Mouse (Mus musculus): Measurements from ENCODE around the gene Mta1. TPM values are rescaled to one million over a fixed set of nuclear protein-coding genes. Genes with fewer than 3 reads are reported as not detected.

Gene Mta1
- polyA plus RNA-seq, 1 experiment from 2014 or later: 3.8 TPM

DNA sequence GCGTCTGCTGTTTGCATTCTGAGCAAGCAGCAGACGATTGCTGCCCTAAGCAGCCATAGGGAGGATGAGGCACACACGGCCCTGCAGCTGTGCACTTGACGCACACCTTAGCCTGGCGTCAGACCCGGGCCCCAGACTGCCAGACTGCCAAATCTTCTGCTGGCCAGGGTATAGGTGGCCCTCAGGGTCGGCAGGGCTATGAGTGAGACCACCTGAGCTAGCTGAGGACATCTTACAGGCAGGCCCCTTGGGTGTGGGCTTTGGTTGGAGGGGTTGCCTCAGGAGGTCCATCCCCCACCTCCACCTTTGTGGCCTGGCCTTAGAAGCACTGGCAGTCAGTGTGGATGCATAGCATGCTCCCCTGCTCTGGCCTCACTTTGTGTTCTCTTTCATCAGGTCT, 37.3 kb downstream of the Mta1 start:
- Histone ChIP-seq H3K27ac (replicated peaks) (no peak overlapping the region), H3K4me2 (no peak overlapping the region), H3K36me3 (replicated peaks) (peaks cover 77% of the 10 kb centered on the region), H3K4me3 (replicated peaks) (no peak overlapping the region), H3K9me3 (replicated peaks) (no peaks in the 10 kb centered on the region), H3K27me3 (peaks cover 17% of the 10 kb centered on the region), H3K9ac (no peak overlapping the region), H3K4me1 (replicated peaks) (peaks cover 26% of the 10 kb centered on the region)
- WGBS (ENCODE audit: insufficient replicate concordance): 73% methylated on average over 7 of the region's 7 CpGs
- ATAC-seq (ENCODE audit: insufficient read depth): no peak

GRCm38 (mm10) chr12:113136492-113137020, 38.5 kb downstream of the Mta1 start:
- Histone ChIP-seq H3K27me3 (peaks cover 28% of the 10 kb centered on the region), H3K4me3 (replicated peaks) (no peak overlapping the region), H3K4me1 (replicated peaks) (peaks cover 37% of the 10 kb centered on the region), H3K9me3 (replicated peaks) (no peaks in the 10 kb centered on the region), H3K27ac (replicated peaks) (no peak overlapping the region), H3K36me3 (replicated peaks) (peaks cover 66% of the 10 kb centered on the region), H3K4me2 (no peak overlapping the region), H3K9ac (no peak overlapping the region)
- WGBS (ENCODE audit: insufficient replicate concordance): 86% methylated on average over 17 of the region's 17 CpGs
- ATAC-seq (ENCODE audit: insufficient read depth): no peak

- Histone ChIP-seq H3K9me3 (replicated peaks) (no peaks in the 10 kb centered on the region), H3K4me3 (replicated peaks) (no peak overlapping the region), H3K4me1 (replicated peaks) (peaks cover 45% of the 10 kb centered on the region), H3K27ac (replicated peaks) (no peak overlapping the region), H3K9ac (no peak overlapping the region), H3K4me2 (no peak overlapping the region), H3K27me3 (peaks cover 38% of the 10 kb centered on the region), H3K36me3 (replicated peaks) (peaks cover 56% of the 10 kb centered on the region)
- no peak for ATAC-seq (ENCODE audit: insufficient read depth)
- WGBS (ENCODE audit: insufficient replicate concordance): 73% methylated on average over 18 of the region's 18 CpGs
These were observed 39.5 kb downstream of the Mta1 start for GRCm38 (mm10) chr12:113137260-113138213.

DNA sequence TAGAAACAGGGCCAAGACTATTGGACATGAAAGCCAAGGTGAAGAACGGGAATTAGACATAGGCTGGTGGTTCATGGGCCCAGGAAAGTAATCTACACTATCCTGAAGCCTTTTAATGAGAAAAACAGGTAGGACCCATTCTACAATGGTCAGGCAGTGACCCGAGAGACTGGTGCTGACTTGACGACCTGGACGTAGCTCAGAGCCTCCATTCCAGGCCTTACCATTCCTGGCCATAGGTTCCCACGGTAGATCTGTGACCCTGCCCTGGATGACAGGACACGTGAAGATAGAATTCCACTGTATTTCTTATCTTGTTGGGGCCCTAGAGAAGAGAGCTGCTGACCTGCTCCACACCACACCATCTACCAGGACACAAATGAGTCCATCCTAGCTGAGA, 40.2 kb downstream of the Mta1 start:
- peaks cover 46% of the 10 kb centered on the region for H3K27me3 ChIP-seq
- H3K4me1 ChIP-seq (replicated peaks): peaks cover 50% of the 10 kb centered on the region
- ATAC-seq (ENCODE audit: insufficient read depth): no peak
- WGBS (ENCODE audit: insufficient replicate concordance): 67% methylated on average over 6 of the region's 6 CpGs
- no peak overlapping the region for H3K27ac ChIP-seq (replicated peaks)
- no peak overlapping the region for H3K4me3 ChIP-seq (replicated peaks)
- H3K9me3 ChIP-seq (replicated peaks): no peaks in the 10 kb centered on the region
- H3K4me2 ChIP-seq: no peak overlapping the region
- H3K36me3 ChIP-seq (replicated peaks): peaks cover 48% of the 10 kb centered on the region
- H3K9ac ChIP-seq: no peak overlapping the region

GRCm38 (mm10) chr12:113138901-113139864, 41.1 kb downstream of the Mta1 start:
- Histone ChIP-seq H3K4me1 (replicated peaks) (peaks cover 53% of the 10 kb centered on the region), H3K4me2 (peak overlapping the region; percentile 98), H3K27me3 (peaks cover 55% of the 10 kb centered on the region), H3K36me3 (replicated peaks) (peaks cover 40% of the 10 kb centered on the region), H3K9me3 (replicated peaks) (no peaks in the 10 kb centered on the region), H3K27ac (replicated peaks) (no peak overlapping the region), H3K9ac (no peak overlapping the region), H3K4me3 (replicated peaks) (peak overlapping the region; percentile 67)
- no peak for ATAC-seq (ENCODE audit: insufficient read depth)
- whole genome bisulfite sequencing (ENCODE audit: insufficient replicate concordance): 54% methylated on average over 11 of the region's 11 CpGs

DNA sequence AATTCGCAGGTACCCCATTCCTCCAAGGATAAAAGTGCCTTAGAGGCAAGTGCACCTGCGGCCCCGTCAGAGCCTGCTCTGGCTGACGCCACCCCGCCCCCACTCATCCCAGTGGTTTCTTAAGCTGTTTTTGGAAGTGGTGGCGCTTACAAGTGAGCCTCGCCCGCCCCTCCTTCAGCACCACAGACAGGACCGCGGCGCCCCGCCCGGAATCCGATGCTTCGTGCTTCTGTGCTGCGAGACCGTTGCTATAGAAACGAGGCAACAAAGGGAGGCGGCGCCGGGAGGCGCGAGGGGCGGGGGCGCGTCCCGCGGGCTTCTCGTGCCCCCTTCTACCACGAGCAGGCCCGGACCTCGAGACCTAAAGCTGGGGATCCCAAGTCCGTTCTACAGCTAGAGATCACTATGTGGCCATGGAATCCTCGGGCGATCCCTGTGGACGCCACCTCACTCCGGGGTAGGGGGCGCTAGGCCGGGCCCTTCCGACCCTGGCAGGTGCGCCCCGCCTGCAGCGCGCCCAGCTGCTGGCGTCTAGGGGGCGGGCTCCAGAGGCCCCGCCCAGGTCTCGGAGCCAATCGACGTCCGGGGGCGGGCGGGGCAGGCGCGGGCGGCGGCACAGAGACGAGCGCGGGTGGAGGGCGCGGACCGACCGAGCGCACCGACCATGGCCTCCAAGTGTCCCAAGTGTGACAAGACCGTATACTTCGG, 42.0 kb downstream of the Mta1 start, which contains the start of gene Crip2:
Crip2 (plus strand) TSS at position 329 of the 708 bp plus-strand sequence.
- peaks cover 35% of the 10 kb centered on the region for H3K36me3 ChIP-seq (replicated peaks)
- peak; percentile 87 for ATAC-seq (ENCODE audit: insufficient read depth)
- no peaks in the 10 kb centered on the region for H3K9me3 ChIP-seq (replicated peaks)
- H3K27ac ChIP-seq (replicated peaks): peak within 1 kb of the TSS; percentile 60
- peak within 1 kb of the TSS; percentile 55 for H3K9ac ChIP-seq
- peaks cover 60% of the 10 kb centered on the region for H3K27me3 ChIP-seq
- H3K4me3 ChIP-seq (replicated peaks): peak within 1 kb of the TSS; percentile 67
- H3K4me2 ChIP-seq: peak within 1 kb of the TSS; percentile 98
- peaks cover 53% of the 10 kb centered on the region for H3K4me1 ChIP-seq (replicated peaks)
- under 1% methylated on average over 67 of the region's 68 CpGs for WGBS (ENCODE audit: insufficient replicate concordance)

GRCm38 (mm10) chr12:113140616-113141411, 42.7 kb downstream of the Mta1 start:
- 1% methylated on average over 49 of the region's 49 CpGs for WGBS (ENCODE audit: insufficient replicate concordance)
- Histone ChIP-seq H3K27ac (replicated peaks) (peak overlapping the region; percentile 60), H3K9me3 (replicated peaks) (no peaks in the 10 kb centered on the region), H3K9ac (peak overlapping the region; percentile 55), H3K36me3 (replicated peaks) (peaks cover 28% of the 10 kb centered on the region), H3K4me3 (replicated peaks) (peak overlapping the region; percentile 67), H3K27me3 (peaks cover 64% of the 10 kb centered on the region), H3K4me1 (replicated peaks) (peaks cover 55% of the 10 kb centered on the region), H3K4me2 (peak overlapping the region; percentile 98)
- ATAC-seq (ENCODE audit: insufficient read depth): peak; percentile 71

GRCm38 (mm10) chr12:113141531-113141973, 43.5 kb downstream of the Mta1 start:
- Histone ChIP-seq H3K27ac (replicated peaks) (peak overlapping the region; percentile 60; the same call in 1 of the 2 replicates), H3K4me2 (peak overlapping the region; percentile 98), H3K4me1 (replicated peaks) (peaks cover 62% of the 10 kb centered on the region), H3K27me3 (peaks cover 70% of the 10 kb centered on the region), H3K9ac (no peak overlapping the region), H3K4me3 (replicated peaks) (peak overlapping the region; percentile 67), H3K9me3 (replicated peaks) (no peaks in the 10 kb centered on the region), H3K36me3 (replicated peaks) (peaks cover 20% of the 10 kb centered on the region)
- WGBS (ENCODE audit: insufficient replicate concordance): 29% methylated on average over 8 of the region's 8 CpGs
- ATAC-seq (ENCODE audit: insufficient read depth): no peak

DNA sequence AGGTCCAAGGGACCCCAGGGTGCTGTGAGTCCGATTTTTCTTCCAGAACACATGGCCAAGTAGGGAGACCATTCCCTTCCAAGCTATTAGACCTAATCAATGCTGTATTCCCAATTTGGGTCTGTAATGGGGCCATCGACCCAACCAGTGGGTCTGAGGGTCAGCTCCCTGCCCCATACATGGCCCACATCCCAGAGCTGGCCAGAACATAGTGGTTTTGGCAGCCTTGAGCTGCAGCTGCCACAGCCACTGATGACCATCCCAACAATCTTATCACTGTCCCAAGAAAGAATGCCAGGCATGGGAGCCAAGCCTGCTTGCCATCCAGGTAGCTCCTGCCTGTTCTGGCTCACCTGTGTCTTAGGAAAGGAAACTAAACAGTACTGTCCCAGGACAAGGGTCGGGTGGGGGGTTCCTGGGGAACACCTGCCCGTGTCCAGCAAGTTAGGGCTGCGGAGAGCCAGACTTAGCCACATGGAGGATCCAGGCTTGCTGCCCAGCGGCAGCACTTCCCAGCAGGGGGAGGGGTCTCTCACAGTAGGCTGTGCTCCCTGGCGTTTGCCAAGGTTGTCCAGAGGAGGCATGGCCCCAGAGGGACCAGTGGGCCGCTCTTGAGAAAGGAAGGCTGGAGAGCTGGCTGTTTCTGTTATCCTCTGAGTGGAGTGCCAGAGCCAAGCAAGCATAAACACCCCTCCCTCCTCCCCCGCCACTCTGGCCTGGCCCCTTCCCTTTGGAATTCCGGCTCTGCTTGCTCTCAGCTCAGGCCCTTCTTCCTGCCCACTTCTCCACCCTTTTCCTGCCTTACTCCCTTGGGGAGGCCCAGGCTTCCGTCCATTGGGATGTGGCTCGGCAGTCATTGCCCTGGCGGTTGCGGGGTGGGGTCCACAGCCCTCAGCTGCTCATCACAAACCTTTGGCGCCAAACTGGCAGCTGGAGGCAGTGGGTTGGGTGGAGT, 44.2 kb downstream of the Mta1 start:
- Histone ChIP-seq H3K36me3 (replicated peaks) (peaks cover 13% of the 10 kb centered on the region; the same call in 1 of the 2 replicates), H3K9ac (no peak overlapping the region), H3K4me2 (peak overlapping the region; percentile 98), H3K4me3 (replicated peaks) (peak overlapping the region; percentile 67; the same call in 1 of the 2 replicates), H3K27me3 (peaks cover 77% of the 10 kb centered on the region), H3K27ac (replicated peaks) (peak overlapping the region; percentile 45; the same call in 1 of the 2 replicates), H3K4me1 (replicated peaks) (peaks cover 67% of the 10 kb centered on the region), H3K9me3 (replicated peaks) (no peaks in the 10 kb centered on the region)
- 19% methylated on average over 15 of the region's 15 CpGs for WGBS (ENCODE audit: insufficient replicate concordance)
- no peak for ATAC-seq (ENCODE audit: insufficient read depth)

All from liver, embryonic 15.5 days (tissue).